Mouse (Mus musculus) limb, embryonic 15.5 days (tissue): ENCODE data around the gene Plce1. TPM values are rescaled to one million over a fixed set of nuclear protein-coding genes. Genes with fewer than 3 reads are reported as not detected.
A peak's percentile ranks its signal among the peaks of the same experiment; 100 is the strongest.

ENCODE experiments used
- ATAC-seq: fragments of 200-750 bp; cut with Nextera tagmentation; 2 replicates; pipeline ENCODE4 v1.8.0; 2017; ENCODE audit warnings: low read depth, moderate TSS enrichment; ENCODE audit not compliant: insufficient number of reproducible peaks, low FRiP score, low TSS enrichment
- H3K27ac ChIP-seq: fragments of 300-500 bp; sonication (generic); 2 replicates; pipeline ENCODE4 v1.5.1; 2015; ENCODE audit warnings: moderate library complexity, mild to moderate bottlenecking, inconsistent platforms
- H3K27me3 ChIP-seq: fragments of 300-500 bp; sonication (generic); 2 replicates; pipeline ENCODE4 v1.6.1; 2015; ENCODE audit warnings: inconsistent platforms
- H3K36me3 ChIP-seq: fragments of 300-500 bp; sonication (generic); 2 replicates; pipeline ENCODE4 v1.6.1; 2015; ENCODE audit warnings: inconsistent platforms
- H3K4me1 ChIP-seq: fragments of 300-500 bp; sonication (generic); 2 replicates; pipeline ENCODE4 v1.6.1; 2015; ENCODE audit warnings: inconsistent platforms
- H3K4me2 ChIP-seq: fragments of 300-500 bp; sonication (generic); 2 replicates; pipeline ENCODE4 v1.6.1; 2015; ENCODE audit warnings: mild to moderate bottlenecking, inconsistent platforms
- H3K4me3 ChIP-seq: fragments of 300-500 bp; sonication (generic); 2 replicates; pipeline ENCODE4 v1.5.1; 2015; ENCODE audit warnings: mild to moderate bottlenecking, inconsistent platforms
- H3K9ac ChIP-seq: fragments of 300-500 bp; sonication (generic); 2 replicates; pipeline ENCODE4 v1.6.1; 2015; ENCODE audit warnings: inconsistent platforms
- H3K9me3 ChIP-seq: fragments of 300-500 bp; sonication (generic); 2 replicates; pipeline ENCODE4 v1.6.1; 2016; ENCODE audit warnings: inconsistent platforms
- WGBS: fragments of 180-500 bp; shearing (Covaris S2); methylation state at CpG from one replicate; pipeline ENCODE4 v1.1.7; 2015; 5-methylcytosine and 5-hydroxymethylcytosine counted together
- polyA plus RNA-seq: library from polyadenylated mRNA; unstranded; fragments of >200 nt; fragmentation: Nextera tagmentation; extraction: Ambion mirVana; gene quantifications from 2 replicates; pipeline ENCODE4 v1.2.1, GENCODE M21; 2015

Plce1 gene
- polyA plus RNA-seq, 1 experiment from 2014 or later, result 8.2 TPM

DNA sequence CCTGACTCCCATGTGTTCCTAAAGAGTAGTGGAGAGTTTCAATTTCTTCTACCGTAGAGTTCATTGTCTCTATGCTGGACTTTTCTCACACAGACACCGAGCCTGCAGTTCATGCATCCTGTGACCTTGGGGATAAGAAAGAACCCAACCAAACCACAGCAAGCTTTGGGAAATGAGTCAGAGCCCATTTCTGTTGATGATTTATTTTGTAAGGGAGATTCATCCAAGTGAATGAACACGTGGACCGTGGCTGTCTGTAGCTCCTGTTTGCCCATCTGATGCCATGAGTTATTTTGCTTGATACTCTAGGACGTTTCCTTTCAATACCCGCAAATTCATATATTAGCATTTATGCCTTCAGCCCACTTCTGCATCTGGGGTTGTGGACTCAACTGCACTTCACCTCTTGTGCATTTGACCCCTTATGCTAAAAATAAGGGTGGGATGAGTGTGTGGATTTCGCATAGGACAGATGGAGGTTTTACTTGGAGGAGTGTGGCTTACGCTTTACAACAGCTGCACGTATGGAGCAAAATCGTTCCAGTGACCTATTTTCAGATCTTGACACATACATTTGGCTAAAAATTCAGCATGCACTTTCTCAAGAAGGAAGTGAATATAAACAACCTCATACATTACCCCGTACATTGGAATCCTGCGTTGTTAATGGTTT, 112.5 kb downstream of the Plce1 start:
- Histone ChIP-seq H3K4me3 (no peak overlapping the region), H3K4me1 (peaks cover 5% of the 10 kb centered on the region; the same call in 1 of the 2 replicates), H3K9ac (no peak overlapping the region), H3K9me3 (no peaks in the 10 kb centered on the region), H3K27ac (no peak overlapping the region), H3K36me3 (no peaks in the 10 kb centered on the region), H3K4me2 (no peak overlapping the region), H3K27me3 (no peaks in the 10 kb centered on the region)
- 77% methylated on average over 12 of the region's 12 CpGs for WGBS
- no peak for ATAC-seq

DNA sequence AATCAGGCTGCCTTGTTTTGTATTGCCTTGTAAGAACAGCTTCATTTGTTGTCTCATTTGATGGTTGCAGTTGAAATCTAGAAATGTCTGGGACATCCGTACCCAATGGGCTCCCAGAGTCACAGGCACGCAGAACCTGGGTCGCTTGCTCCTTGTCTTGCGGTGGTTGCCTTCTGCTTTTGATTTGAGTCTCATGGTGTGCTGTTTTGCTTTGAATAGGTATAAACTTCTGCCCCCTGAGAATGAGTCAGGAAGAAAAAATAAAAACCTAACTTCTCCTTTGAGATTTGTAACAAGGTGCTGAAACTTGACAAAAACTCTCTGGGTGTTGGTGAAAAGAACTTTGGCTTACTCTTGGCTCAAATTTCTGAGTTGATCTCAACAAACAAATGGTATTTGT, 115.2 kb downstream of the Plce1 start:
- no peak overlapping the region for H3K4me3 ChIP-seq
- no peak overlapping the region for H3K9ac ChIP-seq
- ATAC-seq, result no peak
- 83% methylated on average over 4 of the region's 4 CpGs for WGBS
- H3K9me3 ChIP-seq, result no peaks in the 10 kb centered on the region
- H3K4me2 ChIP-seq, result no peak overlapping the region
- no peaks in the 10 kb centered on the region for H3K36me3 ChIP-seq
- no peak overlapping the region for H3K27ac ChIP-seq
- no peaks in the 10 kb centered on the region for H3K27me3 ChIP-seq
- peaks cover 3% of the 10 kb centered on the region; the same call in 1 of the 2 replicates for H3K4me1 ChIP-seq

DNA sequence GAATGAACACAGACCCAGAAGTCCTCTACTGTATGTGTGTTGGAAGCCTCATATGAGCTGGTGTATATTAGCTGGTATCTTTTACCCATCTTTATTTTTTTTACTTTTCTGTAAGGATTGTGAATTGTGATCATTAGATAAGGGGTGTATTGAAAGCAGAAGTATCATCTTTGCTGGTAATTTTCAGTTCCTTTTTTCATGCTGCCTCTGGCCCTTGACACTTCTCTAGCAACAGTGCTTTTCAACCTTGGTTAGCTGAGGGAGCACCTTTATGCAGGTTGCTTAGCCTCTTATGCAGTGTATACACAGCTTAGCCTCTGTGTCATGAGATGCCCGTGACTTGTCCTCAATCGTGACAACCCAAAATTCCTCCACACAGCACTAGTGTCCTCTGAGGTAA, 116.5 kb downstream of the Plce1 start:
- Histone ChIP-seq H3K27me3 (no peaks in the 10 kb centered on the region), H3K36me3 (no peaks in the 10 kb centered on the region), H3K27ac (no peak overlapping the region), H3K4me1 (peaks cover 4% of the 10 kb centered on the region; the same call in 1 of the 2 replicates), H3K9me3 (no peaks in the 10 kb centered on the region), H3K4me2 (no peak overlapping the region), H3K4me3 (no peak overlapping the region), H3K9ac (no peak overlapping the region)
- no peak for ATAC-seq
- 85% methylated on average over 2 of the region's 2 CpGs for WGBS

DNA sequence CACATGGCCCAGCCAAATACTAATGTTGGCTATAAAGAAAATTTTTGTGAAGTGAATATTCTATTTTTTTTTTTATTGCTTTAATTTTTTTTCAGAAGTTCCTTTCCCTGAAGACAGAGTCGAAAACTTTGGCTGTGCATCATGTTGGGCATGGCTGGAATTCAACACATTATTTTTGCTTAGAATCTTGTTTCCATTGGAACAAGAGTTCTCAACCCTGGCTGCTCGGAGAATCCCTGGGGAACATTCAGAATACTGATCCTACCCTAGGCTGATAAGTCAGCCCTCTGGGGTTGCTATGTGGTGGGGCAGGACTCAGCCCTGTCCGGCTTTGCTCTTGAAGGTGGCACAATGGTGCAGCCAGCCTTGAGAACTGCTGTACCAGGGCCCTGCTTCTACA, 118.1 kb downstream of the Plce1 start:
- 74% methylated on average over 3 of the region's 3 CpGs for WGBS
- ATAC-seq, result no peak
- H3K4me3 ChIP-seq, result no peak overlapping the region
- H3K9me3 ChIP-seq, result no peaks in the 10 kb centered on the region
- no peak overlapping the region for H3K9ac ChIP-seq
- H3K4me1 ChIP-seq, result peaks cover 9% of the 10 kb centered on the region
- no peaks in the 10 kb centered on the region for H3K27me3 ChIP-seq
- no peak overlapping the region for H3K4me2 ChIP-seq
- H3K27ac ChIP-seq, result no peak overlapping the region
- no peaks in the 10 kb centered on the region for H3K36me3 ChIP-seq

DNA sequence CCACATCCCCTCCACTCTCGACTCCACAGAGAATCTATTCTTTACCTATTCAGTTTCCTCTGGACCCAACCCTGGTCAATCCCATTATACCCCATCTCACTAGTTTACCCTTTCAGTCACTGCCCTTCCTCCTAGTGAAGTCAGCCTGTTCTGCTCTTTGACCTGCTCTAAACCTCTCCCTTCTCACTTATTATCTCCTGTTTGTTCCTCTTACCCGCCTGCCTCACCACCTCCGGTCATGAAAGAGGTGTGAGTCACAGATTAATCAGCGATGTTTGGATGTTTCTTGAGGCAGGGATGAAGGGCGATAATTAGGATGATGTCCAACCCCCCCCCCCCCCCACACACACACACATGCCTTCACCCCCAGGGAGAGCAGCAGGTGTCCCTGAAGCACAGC, 120.2 kb downstream of the Plce1 start:
- Histone ChIP-seq H3K9me3 (no peaks in the 10 kb centered on the region), H3K36me3 (no peaks in the 10 kb centered on the region), H3K27ac (no peak overlapping the region), H3K27me3 (no peaks in the 10 kb centered on the region), H3K9ac (no peak overlapping the region), H3K4me2 (no peak overlapping the region), H3K4me1 (peaks cover 9% of the 10 kb centered on the region), H3K4me3 (no peak overlapping the region)
- ATAC-seq, result no peak
- 81% methylated on average over 5 of the region's 5 CpGs for WGBS

DNA sequence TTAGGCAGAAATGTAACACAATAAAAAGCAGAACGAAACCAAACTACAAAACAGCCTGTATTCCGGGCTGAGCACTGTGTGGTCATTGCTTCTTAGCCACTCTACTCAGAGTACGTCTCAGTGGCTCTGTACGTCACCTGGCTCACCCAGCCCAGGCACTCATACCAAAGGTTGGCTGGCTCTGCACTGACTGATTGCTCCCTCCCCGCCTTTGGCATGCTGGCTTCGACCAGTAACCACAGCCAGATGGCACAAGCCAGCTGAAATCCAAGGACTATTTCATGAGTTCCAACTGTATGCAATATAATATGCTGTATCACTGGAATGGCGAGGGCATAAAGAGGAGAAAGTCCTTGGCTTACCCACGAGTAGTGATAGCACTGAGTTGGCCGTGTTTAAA, 121.9 kb downstream of the Plce1 start:
- Histone ChIP-seq H3K36me3 (no peaks in the 10 kb centered on the region), H3K9ac (no peak overlapping the region), H3K27ac (peak overlapping the region; percentile 22; the same call in 1 of the 2 replicates), H3K9me3 (no peaks in the 10 kb centered on the region), H3K4me2 (no peak overlapping the region), H3K4me3 (no peak overlapping the region), H3K27me3 (no peaks in the 10 kb centered on the region), H3K4me1 (peaks cover 9% of the 10 kb centered on the region)
- WGBS, result 35% methylated on average over 9 of the region's 9 CpGs
- ATAC-seq, result peak; percentile 55; the same call in 1 of the 2 replicates

DNA sequence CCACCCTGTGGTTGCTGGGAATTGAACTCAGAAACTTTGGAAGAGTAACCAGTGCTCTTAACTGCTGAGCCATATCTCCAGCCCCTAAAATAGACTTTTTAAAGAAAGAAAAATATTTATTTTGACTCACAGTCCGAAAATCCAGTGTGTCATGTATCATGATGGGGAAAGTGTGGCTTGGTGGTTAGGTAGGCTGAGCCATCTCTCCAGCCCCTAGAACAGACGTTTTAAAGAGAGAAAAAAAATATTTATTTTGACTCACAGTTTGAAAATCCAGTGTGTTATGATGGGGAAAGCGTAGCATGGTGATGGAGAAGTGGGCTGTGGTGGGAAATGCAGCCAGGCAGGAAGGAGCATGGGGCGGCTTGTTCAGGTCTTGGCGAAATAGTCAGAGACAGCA, 126.3 kb downstream of the Plce1 start:
- no peak overlapping the region for H3K27ac ChIP-seq
- 83% methylated on average over 5 of the region's 5 CpGs for WGBS
- no peak overlapping the region for H3K4me3 ChIP-seq
- no peaks in the 10 kb centered on the region for H3K9me3 ChIP-seq
- H3K4me1 ChIP-seq, result peaks cover 13% of the 10 kb centered on the region
- H3K4me2 ChIP-seq, result no peak overlapping the region
- ATAC-seq, result no peak
- H3K36me3 ChIP-seq, result no peaks in the 10 kb centered on the region
- no peak overlapping the region for H3K9ac ChIP-seq
- no peaks in the 10 kb centered on the region for H3K27me3 ChIP-seq

DNA sequence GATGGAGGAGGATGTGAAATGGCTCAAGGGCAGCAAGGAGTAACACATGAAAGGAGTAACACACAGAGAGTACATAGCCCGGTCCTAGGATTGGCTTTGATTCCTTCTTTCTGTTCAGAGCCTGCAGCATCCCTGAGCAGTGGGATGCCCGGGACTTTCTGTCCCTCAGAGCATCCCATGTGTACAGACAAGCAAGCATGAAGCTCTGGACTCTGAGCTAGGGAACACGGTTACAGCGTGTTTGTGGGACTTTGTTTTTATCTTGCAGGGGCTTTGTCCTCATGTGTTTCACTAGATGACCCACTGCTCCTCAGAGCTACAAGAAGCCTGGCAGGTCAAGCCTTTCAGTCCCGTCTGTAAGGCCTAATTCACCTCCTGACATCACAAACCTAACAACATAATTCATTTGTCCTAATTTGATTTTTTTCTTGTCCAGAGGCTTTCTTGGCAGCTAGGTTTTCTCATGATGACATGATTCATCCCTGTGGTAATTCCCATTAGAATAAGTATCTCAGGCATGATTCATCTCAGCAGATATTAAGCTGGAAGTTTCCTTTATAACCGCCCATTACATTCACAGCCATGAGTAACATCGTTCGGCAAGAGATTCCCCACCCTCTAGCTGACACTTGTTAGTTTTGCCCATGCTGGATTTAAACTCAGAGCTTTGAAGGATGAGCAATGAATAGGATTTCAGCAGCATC, 128.2 kb downstream of the Plce1 start:
- H3K9ac ChIP-seq, result no peak overlapping the region
- no peaks in the 10 kb centered on the region for H3K36me3 ChIP-seq
- no peak for ATAC-seq
- H3K4me1 ChIP-seq, result 0 out of 2 replicates have a peak, but pooled peaks cover 3% of the 10 kb centered on the region
- H3K9me3 ChIP-seq, result no peaks in the 10 kb centered on the region
- WGBS, result 88% methylated on average over 8 of the region's 8 CpGs
- H3K4me2 ChIP-seq, result no peak overlapping the region
- no peak overlapping the region for H3K4me3 ChIP-seq
- H3K27me3 ChIP-seq, result no peaks in the 10 kb centered on the region
- no peak overlapping the region for H3K27ac ChIP-seq

DNA sequence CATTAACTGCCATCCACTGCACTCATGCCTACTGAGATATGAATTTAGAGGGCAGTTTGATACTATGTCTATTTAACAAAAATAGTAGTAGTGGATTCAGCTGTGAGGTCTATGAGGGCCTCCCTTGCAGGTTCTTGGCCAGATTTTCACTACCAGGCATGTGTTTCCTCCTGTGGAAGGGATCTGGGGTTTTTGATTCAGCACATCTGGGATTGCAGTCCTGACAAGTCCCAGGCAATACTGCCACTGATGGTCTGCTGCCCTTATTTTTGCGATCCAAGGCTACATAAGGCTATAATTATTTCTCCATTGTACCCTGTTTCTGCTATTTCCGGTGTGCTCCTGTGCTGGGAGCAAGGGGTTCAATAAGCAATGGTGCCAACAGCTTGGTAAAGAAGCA, 129.4 kb downstream of the Plce1 start:
- Histone ChIP-seq H3K4me1 (0 out of 2 replicates have a peak, but pooled peaks cover 6% of the 10 kb centered on the region), H3K27me3 (no peaks in the 10 kb centered on the region), H3K4me3 (no peak overlapping the region), H3K4me2 (no peak overlapping the region), H3K9ac (no peak overlapping the region), H3K9me3 (no peaks in the 10 kb centered on the region), H3K36me3 (no peaks in the 10 kb centered on the region), H3K27ac (peak overlapping the region; percentile 0; the same call in 1 of the 2 replicates)
- WGBS, result 57% methylated on average over 2 of the region's 2 CpGs
- ATAC-seq, result no peak

DNA sequence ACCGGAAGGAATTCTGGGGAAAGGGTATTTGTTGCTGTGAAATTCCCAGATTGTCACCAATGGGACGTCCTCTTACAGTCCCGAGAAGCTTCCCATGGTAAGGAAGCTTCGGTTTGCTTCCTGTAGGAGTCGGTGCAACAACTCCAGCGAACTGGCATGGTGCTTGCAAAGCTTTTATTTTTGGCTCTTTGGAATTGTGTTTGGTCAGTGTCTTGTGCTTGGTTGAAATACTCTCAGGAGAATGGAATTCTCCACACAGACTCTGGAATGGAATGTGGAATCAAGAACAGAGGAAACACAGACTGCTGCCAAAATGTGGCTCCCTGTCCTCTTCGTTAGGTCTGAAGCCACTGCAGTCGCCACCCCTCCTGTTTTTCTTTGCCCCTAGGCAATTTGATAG, 129.9 kb downstream of the Plce1 start:
- Histone ChIP-seq H3K4me1 (0 out of 2 replicates have a peak, but pooled peaks cover 6% of the 10 kb centered on the region), H3K4me3 (no peak overlapping the region), H3K9me3 (no peaks in the 10 kb centered on the region), H3K9ac (no peak overlapping the region), H3K27me3 (no peaks in the 10 kb centered on the region), H3K4me2 (no peak overlapping the region), H3K36me3 (no peaks in the 10 kb centered on the region), H3K27ac (no peak overlapping the region)
- 79% methylated on average over 8 of the region's 8 CpGs for WGBS
- ATAC-seq, result no peak

DNA sequence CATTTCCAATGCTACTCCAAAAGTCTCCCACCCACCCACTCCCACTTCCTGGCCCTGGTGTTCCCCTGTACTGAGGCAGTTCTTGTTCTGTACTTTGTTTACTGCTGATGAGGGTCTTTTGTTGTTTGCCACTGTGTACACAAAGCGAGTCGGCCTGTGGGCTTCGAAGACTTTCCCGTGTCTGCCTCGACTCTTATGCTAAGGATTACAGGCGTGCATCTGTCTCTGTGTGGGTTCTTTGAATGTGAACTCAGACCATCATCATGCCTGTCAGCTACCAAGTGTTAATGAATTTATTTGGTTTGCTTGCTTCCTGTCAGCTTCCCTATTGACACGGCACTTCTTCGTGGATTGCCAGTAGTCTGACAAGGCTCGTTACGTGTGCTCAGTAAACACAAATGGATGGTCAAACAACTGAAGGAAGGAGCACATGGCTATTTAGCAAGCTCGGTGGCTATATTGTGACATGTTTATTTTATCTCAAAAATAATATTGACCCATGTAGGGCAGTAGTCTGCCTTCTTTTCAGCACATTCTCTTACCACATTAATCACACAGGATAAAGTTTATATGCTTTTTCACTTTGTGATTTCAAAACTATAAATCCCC, 133.3 kb downstream of the Plce1 start:
- Histone ChIP-seq H3K4me1 (0 out of 2 replicates have a peak, but pooled peaks cover 6% of the 10 kb centered on the region), H3K9ac (no peak overlapping the region), H3K4me2 (no peak overlapping the region), H3K36me3 (no peaks in the 10 kb centered on the region), H3K27me3 (no peaks in the 10 kb centered on the region), H3K4me3 (no peak overlapping the region), H3K27ac (no peak overlapping the region), H3K9me3 (no peaks in the 10 kb centered on the region)
- no peak for ATAC-seq
- WGBS, result 78% methylated on average over 11 of the region's 11 CpGs

DNA sequence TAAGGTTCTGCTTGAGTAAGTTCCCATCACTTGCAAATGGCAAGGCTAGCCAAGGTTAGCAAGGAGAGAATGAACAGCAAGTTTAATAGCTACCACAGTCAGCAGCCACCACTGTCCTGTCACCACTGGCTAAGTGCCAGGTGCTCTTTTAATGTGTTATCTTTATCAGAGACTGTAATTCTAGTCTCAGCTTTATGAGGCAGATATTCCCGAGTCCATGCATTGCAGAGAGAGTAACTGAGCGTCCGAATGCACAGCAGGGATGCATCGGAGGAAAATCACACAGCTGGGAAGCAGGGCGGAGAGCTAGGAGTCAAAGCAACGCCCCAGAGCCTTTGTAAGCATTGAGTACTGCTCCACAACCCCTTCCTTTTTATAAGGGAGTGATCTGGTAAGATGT, 134.4 kb downstream of the Plce1 start:
- WGBS, result 45% methylated on average over 6 of the region's 6 CpGs
- Histone ChIP-seq H3K36me3 (no peaks in the 10 kb centered on the region), H3K27ac (no peak overlapping the region), H3K27me3 (no peaks in the 10 kb centered on the region), H3K9me3 (no peaks in the 10 kb centered on the region), H3K4me2 (no peak overlapping the region), H3K4me3 (no peak overlapping the region), H3K4me1 (0 out of 2 replicates have a peak, but pooled peaks cover 4% of the 10 kb centered on the region), H3K9ac (no peak overlapping the region)
- no peak for ATAC-seq
